Mouse (Mus musculus) G1E (cell line): ENCODE measurements around the gene Gm20661. TPM values are rescaled to one million over a fixed set of nuclear protein-coding genes. Genes with fewer than 3 reads are reported as not detected.

Experiments
- ATAC-seq: 2 replicates; pipeline ENCODE4 v1.8.0; 2016; ENCODE audit warnings: mild to moderate bottlenecking; ENCODE audit not compliant: insufficient number of reproducible peaks, poor library complexity, low FRiP score, severe bottlenecking; ENCODE audit errors: extremely low read depth
- DNase-seq: peaks from one replicate; pipeline ENCODE4 v3.0.0; 2012; ENCODE audit warnings: low spot score
- H3K27me3 ChIP-seq: 2 replicates; pipeline ENCODE4 v1.6.1; 2012; ENCODE audit warnings: mild to moderate bottlenecking, low read length, inconsistent platforms; ENCODE audit not compliant: insufficient read depth
- H3K36me3 ChIP-seq: replicated peaks from 2 replicates; pipeline ENCODE3; 2012; ENCODE audit warnings: mild to moderate bottlenecking, inconsistent platforms
- H3K4me1 ChIP-seq: 2 replicates; pipeline ENCODE4 v1.6.1; 2012; ENCODE audit warnings: low read depth, low read length, inconsistent platforms, mixed read lengths; ENCODE audit not compliant: insufficient read depth
- H3K4me3 ChIP-seq: 2 replicates; pipeline ENCODE4 v1.5.1; 2012; ENCODE audit warnings: low read depth, mild to moderate bottlenecking, inconsistent platforms, low read length, moderate library complexity, mixed read lengths
- H3K9me3 ChIP-seq: replicated peaks from 2 replicates; pipeline ENCODE4 v1.6.1; 2012; ENCODE audit warnings: inconsistent platforms
- CTCF ChIP-seq: IDR thresholded peaks from 2 replicates; pipeline ENCODE4 v1.5.1; 2012; ENCODE audit warnings: low read depth, low read length, inconsistent platforms, mixed read lengths
- GATA1 ChIP-seq: IDR thresholded peaks from 2 replicates; pipeline ENCODE4 v1.6.1; 2012; ENCODE audit warnings: borderline replicate concordance, low read length, inconsistent platforms, mixed read lengths
- GATA2 ChIP-seq: IDR thresholded peaks from 2 replicates; pipeline ENCODE4 v1.6.1; 2012; ENCODE audit warnings: low read depth, low read length, inconsistent platforms, borderline replicate concordance
- POLR2AphosphoS5 ChIP-seq: IDR thresholded peaks from 2 replicates; pipeline ENCODE4 v1.6.1; 2012; ENCODE audit warnings: low read depth, low read length, inconsistent platforms; ENCODE audit not compliant: insufficient replicate concordance
- TAL1 ChIP-seq: conservative IDR thresholded peaks from 2 replicates; pipeline ENCODE4 v1.6.1; 2012; ENCODE audit warnings: low read depth, low read length, inconsistent platforms, mixed read lengths
- polyA plus RNA-seq: library from polyadenylated mRNA; stranded (reverse); fragments of >175 nt; gene quantifications from 2 replicates; pipeline ENCODE4 v1.2.3, GENCODE M21; 2012
- total RNA-seq, 2 experiments: library from RNA; stranded (forward) in 1 of 2; stranded (reverse) in 1 of 2; fragments of 200-1000 nt in 1 of 2; fragments of >200 nt in 1 of 2; fragmentation: Nextera tagmentation in 1 of 2; gene quantifications; 2 replicates each; pipeline ENCODE4 v1.2.3; 2014 to 2017

Gm20661 gene
- total and polyA plus RNA-seq, 3 experiments: 0.15 to 1.8 (median 0.75) TPM

DNA sequence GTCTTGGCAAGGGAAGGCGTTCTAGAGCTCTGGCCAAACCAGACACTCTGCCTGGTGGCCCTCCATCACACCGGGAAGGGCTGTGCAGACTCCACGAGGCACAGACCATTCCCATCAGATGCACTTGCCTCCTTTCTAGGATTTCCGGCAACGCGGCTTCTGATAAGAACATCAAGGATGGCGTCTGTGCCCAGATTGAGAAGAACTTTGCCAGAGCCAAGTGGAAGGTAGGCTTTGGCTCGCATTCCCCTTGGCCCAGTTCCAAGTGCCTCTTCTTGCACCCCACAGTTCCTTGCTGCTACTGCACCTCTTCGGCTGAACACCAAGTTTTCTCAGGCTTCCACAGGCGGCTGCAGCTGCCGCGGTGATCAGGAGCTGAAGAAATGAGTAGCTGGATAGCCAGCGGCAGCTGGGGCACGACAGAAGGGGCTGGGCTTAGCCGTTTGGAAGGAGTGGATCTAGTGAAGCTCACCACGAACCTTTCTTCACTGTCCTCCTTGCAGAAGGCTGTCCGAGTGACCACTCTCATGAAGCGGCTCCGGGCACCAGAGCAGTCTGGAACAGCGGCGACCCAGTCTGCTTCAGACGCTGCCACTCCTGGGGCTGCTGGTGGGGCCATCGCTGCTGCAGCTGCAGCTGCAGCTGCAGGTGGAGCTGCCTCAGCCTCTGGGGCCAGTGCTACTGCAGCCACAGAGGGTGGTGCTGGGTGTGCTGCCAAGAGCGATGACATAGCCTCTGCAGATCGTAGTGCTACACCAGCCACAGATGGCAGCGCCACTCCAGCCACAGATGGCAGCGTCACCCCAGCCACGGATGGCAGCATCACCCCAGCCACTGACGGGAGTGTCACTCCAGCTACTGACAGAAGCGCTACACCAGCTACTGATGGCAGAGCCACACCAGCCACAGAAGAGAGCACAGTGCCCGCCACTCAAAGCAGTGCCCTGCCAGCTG, 35.3 kb upstream of the Gm20661 start:
- no peak overlapping the region for H3K4me3 ChIP-seq
- peaks cover 45% of the 10 kb centered on the region for H3K27me3 ChIP-seq
- no peak for TF ChIP-seq TAL1
- no peak for TF ChIP-seq GATA1
- TF ChIP-seq CTCF: no peak
- TF ChIP-seq POLR2AphosphoS5: no peak
- TF ChIP-seq GATA2: no peak

DNA sequence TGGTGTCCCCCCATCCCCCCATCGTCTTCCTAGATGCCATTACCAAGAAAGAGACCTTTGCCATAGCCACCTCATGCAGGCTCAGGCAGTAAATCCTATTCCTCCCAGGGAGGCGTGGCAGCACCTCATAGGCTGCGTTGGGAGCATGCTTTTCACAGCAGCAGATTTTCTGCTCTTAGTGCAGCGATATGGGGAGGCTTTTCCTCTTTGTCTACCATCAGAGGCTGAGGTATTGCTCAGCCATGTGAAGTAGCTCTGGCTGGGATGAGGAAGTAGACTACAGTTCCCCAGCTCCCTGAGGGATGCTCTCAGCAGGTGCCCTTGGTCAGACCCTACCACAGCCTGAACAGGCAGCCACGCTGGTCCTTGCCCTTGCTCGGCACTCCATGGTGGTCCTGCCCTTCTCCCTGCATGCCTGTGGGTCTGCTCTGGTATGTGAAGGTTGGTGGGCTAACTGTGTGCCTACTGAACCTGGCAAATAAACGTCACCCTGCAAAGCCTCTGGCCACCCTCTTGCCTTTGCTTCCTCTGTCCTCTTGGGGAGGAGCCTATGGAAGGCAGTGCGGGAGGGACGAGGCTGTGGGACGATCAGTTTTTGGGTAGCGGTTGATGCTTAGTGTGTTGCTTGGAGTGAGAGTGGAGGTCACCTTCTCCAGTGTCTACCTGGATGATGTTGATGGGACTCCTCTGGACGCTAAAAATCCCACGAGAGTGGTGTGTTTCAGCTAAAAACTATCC, 33.5 kb upstream of the Gm20661 start:
- Histone ChIP-seq H3K9me3 (no peaks in the 10 kb centered on the region), H3K4me1 (peaks cover 38% of the 10 kb centered on the region), H3K4me3 (no peak overlapping the region), H3K36me3 (peaks cover 21% of the 10 kb centered on the region), H3K27me3 (peaks cover 42% of the 10 kb centered on the region)
- no peak for ATAC-seq
- DNase-seq: no peak
- TF ChIP-seq POLR2AphosphoS5 (no peak), TAL1 (no peak), CTCF (no peak), GATA2 (no peak), GATA1 (no peak)

More for the DNA sequence above, 35.3 kb upstream of the Gm20661 start:
- no peaks in the 10 kb centered on the region for H3K9me3 ChIP-seq
- peaks cover 4% of the 10 kb centered on the region for H3K36me3 ChIP-seq
- peaks cover 29% of the 10 kb centered on the region for H3K4me1 ChIP-seq
- ATAC-seq: no peak
- DNase-seq: no peak

DNA sequence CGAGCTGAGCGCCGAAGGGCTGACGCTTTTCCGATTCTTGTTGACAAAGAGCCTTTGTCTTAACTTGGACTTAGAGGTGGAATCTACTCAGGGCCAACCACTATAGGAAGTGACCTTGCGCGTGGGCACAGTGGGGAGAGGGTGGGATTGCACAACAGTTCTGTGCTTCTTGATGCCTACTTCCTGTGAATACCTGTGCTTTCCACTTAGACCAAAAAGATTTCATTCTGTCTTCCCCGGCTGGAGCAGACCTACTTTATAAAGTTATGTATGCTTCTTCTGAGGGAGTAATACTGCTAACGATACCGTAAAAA, 33.0 kb upstream of the Gm20661 start, which contains the start of gene Traip:
Traip (plus strand) TSS at position 215 of the 314 bp plus-strand sequence.
- peaks cover 42% of the 10 kb centered on the region for H3K27me3 ChIP-seq
- no peaks in the 10 kb centered on the region for H3K9me3 ChIP-seq
- no peak for TF ChIP-seq GATA2
- no peak for TF ChIP-seq CTCF
- no peak for TF ChIP-seq POLR2AphosphoS5
- TF ChIP-seq GATA1: no peak
- TF ChIP-seq TAL1: no peak
- H3K4me1 ChIP-seq: peaks cover 38% of the 10 kb centered on the region
- no peak for DNase-seq
- peaks cover 26% of the 10 kb centered on the region for H3K36me3 ChIP-seq
- ATAC-seq: no peak
- H3K4me3 ChIP-seq: peak within 1 kb of the TSS; percentile 90

DNA sequence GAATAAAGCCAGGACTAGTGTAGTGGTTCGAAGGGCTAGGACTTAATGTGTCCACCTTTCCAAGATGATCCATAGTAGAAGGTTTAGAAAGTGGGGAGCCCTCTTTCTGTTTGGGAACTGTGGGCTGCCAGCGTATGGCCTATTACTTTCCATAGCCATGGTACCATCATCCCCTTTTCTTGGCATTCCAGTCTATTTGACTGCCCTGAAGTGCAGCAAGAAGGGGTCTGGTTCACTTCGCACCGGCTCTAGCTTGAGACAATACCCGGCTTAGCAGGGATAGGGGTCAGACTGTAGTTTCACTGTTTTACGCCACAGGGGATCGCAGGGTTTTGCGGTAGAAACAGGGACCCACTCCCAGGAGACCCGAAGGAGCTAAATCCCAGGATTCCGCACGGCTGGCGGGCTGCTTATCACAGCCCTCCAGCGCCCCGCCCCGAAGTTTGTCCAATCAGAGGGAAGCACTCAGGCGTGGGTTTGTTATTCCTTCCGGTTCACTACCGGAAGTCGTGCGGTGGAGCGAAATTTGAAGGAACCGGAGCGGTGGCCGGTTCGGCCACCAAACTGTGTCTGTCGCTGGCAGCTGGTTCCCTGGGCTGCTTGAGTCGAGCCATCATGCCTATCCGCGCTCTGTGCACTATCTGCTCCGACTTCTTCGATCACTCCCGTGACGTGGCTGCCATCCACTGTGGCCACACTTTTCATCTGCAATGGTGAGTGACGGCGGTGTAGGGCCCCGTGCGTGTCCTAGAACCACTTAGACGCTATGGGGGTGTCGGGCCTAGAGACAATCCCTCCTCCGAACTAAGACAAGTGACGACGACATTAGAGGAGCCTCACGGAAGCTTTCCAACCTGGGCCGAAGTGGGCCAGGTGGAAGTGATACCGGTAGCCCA, 32.1 kb upstream of the Gm20661 start:
- TF ChIP-seq GATA2 (no peak), TAL1 (no peak), CTCF (no peak), POLR2AphosphoS5 (no peak), GATA1 (no peak)
- no peaks in the 10 kb centered on the region for H3K9me3 ChIP-seq
- DNase-seq (peak; percentile 94), ATAC-seq (peak; percentile 93)
- H3K4me1 ChIP-seq: peaks cover 38% of the 10 kb centered on the region
- H3K36me3 ChIP-seq: peaks cover 34% of the 10 kb centered on the region
- peak overlapping the region; percentile 90 for H3K4me3 ChIP-seq
- H3K27me3 ChIP-seq: peaks cover 33% of the 10 kb centered on the region

DNA sequence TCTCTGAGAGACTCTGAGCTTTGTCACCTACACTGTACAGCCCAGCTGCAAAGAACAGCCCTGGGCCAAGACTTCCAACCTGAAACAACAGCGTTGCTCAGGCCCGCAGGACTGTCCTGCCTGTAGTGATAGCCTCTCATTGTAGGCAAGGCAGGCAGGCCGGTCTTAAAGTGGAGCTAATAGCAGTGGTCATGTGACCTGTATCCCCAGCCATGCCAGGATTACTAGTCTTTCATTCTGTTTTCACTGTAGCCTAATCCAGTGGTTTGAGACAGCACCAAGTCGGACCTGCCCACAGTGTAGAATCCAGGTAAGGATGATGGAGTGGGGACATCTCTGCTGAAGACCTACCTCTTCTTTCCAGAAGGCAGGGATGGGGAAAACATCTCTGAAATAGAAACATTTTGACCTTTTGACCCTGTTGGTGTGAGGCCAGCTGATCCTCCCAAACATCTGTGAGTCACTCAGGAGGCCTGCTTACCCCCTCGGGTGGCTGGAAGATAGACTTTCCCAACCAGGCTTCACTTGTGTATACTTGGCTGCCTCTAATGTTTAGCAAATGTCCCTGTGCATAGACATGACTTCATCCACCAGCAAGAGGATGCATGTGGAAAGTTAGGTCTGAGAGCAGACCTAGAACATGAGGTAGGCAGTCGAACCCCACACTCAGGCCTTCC, 27.1 kb upstream of the Gm20661 start:
- peaks cover 19% of the 10 kb centered on the region for H3K4me1 ChIP-seq
- no peaks in the 10 kb centered on the region for H3K27me3 ChIP-seq
- H3K36me3 ChIP-seq: peaks cover 84% of the 10 kb centered on the region
- H3K9me3 ChIP-seq: no peaks in the 10 kb centered on the region
- ATAC-seq (no peak), DNase-seq (no peak)
- no peak for TF ChIP-seq GATA2
- no peak for TF ChIP-seq TAL1
- H3K4me3 ChIP-seq: no peak overlapping the region
